Mouse (Mus musculus): ENCODE data around the gene Galnt14.

GRCm38 (mm10) chr17:73456551-73456950, 253.7 kb downstream of the Galnt14 start:
- no peak for TF ChIP-seq CTCF (IDR thresholded peaks at IDR 0.05; ENCODE audit: borderline replicate concordance, insufficient read depth, low read depth, low read length)
- no peak for TF ChIP-seq POLR2A (IDR thresholded peaks at IDR 0.05; ENCODE audit: borderline replicate concordance, insufficient read depth, low read length)

Measured in cerebellum, adult 2 months (tissue).